Mouse (Mus musculus): Measurements from ENCODE around the gene Mrps36.
"Not testable (repeated sequence)": the region's sequence is repeated elsewhere in the genome, so short reads cannot be mapped to it uniquely, and the experiment has no call there.

Mrps36 gene

DNA sequence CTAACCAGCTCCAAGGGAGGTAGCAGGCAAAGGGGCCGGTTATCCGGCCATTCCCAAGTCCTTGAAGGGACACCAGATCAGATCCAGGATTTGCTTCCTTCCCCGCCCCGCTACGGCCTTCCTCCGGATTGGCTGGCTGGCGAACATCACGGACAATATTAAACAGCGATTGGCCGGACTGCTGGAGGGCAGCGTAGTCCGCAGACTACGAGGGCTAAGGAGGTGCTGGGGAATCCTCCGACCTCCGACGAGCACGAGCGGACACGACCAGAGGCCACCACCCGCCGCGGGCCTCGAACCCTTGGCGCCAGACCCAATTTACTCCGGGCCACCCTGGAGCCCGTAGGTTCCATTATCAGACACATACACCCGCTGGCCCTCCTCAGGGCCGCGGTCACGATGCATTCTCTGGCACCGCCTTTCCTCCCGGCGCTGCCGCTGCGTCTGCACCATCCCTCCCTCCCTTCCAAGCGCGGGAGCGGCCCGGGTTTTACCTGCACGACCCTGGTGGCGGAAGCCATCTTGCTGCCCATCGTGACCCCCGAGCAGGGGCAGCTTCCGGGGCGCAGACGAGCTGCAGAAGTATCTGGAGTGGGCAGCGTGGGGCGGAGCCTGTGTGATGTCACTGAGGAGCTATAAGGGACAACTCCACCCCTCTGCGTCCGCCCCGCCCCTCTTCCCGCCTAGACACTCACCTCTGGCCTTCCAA lies at the start of gene Mrps36:
Mrps36 (minus strand) TSS at position 624 of the 709 bp plus-strand sequence.
- peak; percentile 96 for ATAC-seq (ENCODE audit: insufficient number of reproducible peaks, low FRiP score, low TSS enrichment)

DNA sequence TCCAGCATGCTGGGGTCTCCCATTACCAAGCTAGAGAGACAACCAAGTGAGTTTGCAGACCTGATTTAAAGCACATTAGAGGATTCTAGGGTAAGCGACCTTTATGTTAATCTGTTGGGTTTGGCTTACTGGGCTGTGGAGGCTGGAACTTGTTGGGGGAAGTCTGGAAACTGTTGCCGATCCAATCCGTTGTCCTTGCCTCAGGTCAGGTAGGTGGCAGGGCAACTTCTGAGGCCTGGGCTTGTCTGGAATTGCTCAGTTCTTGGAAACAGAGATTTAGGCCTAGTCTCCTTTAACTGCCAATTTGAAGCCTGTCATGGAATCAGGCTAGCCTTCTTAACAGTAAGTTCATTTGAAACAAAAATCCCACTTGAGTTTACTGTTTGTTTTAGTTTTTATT lies 44.6 kb upstream of the Mrps36 start:
- no peak for ATAC-seq (ENCODE audit: insufficient number of reproducible peaks, low FRiP score, low TSS enrichment)

DNA sequence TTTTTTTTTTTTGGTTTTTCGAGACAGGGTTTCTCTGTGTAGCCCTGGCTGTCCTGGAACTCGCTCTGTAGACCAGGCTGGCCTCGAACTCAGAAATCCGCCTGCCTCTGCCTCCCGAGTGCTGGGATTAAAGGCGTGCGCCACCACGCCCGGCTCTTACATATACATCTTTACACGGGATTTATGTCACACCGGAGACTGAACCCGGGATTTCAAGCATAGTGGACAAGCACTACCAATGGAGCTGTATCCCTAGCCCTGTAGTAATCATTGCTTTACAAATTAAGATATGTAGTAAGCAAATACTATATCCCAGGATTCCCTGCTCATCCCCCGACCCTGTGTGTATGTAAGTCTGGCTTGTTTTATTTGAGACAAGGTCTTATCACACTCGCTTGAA lies 43.6 kb upstream of the Mrps36 start:
- not testable (repeated sequence) for ATAC-seq (ENCODE audit: insufficient number of reproducible peaks, low FRiP score, low TSS enrichment)

DNA sequence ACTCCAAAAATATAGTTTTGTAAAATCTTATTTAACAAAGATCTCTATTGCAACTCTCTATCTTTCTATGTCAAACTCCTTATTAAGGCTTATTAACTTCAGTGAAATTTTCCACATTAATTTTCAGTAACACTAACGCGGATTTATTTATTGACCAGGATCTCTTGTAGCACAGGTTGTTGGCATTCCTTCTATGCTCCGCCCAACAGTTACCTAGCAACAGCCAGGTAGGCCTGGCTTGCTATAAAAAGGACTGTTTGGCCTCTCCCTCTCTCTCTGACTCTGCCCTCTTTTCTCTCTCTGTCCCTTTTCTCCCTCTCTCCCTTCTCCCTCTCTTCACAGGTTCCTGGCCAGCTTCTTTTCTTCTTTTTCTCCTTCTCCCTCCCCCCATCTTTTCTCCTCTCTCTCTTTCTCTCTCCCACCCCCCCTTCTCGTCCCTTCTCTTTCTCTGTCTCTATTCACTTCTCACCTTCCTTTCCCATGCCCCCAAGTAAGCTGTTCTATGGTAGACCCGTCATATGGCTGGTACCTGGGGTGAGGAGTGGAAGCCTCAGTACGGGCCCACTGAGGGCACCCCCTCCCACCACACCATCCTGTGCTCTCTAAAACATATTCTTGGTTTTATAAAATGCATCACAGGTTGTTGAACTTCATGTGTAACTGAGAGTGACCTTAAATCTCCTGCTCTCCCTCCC lies 43.0 kb upstream of the Mrps36 start:
- ATAC-seq (ENCODE audit: insufficient number of reproducible peaks, low FRiP score, low TSS enrichment): no peak

DNA sequence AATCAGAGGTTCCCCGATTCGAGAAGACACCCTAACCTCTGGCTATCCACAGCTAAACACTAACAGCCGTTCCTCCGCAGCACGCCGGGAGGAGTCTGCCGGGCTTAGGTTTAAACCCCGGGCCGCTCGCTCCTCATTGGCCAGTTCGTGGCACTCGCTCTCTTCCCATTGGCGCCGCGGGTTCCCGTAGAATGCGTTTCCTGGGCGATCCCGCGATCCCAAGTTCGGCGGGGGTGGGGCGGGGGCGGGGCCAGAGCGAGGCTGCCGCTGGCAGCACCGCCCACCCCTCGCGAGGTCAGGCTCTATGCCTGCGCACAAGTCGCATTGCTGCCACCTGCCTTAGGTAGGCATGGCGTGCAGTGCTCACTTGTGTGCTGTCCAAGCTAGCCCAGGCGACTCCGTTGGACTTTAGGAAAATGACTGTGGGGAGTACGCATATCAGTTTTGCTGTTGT lies 42.0 kb upstream of the Mrps36 start, which contains the start of gene Ccnb1:
Ccnb1 (minus strand) TSS at position 157 of the 454 bp plus-strand sequence.
- ATAC-seq (ENCODE audit: insufficient number of reproducible peaks, low FRiP score, low TSS enrichment): peak; percentile 100

DNA sequence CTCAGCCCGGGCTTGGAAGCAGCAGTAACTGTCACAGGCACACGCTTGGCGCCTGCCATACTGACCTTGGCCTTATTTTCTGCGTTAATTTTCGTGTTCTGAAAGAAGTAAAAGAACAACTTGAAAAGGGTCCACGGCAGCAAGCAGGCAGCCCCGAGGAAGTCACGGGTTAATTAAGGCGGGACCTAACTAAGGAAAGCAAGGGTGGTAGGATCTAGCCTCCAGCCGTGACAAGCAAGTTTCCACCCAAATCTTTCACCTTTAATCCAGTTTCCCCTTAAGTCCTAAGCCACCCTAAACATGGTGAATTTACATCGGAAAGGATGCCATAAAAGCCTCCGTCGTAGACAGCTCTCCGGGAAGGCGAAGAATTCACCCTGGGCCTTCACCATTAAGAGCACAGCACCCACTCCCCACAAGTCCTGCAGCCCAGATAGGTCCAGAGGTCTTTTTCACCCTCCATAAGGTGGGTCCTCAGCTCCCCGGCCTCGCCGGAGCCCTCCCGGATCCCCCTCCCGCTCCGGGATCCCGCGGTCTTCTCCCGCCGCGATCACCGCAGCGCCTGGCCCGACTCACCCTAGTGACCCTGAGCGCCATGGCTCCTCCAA lies 41.5 kb upstream of the Mrps36 start:
- 0 out of 2 replicates have a peak, but pooled peaks have one; percentile 41 for ATAC-seq (ENCODE audit: insufficient number of reproducible peaks, low FRiP score, low TSS enrichment)

DNA sequence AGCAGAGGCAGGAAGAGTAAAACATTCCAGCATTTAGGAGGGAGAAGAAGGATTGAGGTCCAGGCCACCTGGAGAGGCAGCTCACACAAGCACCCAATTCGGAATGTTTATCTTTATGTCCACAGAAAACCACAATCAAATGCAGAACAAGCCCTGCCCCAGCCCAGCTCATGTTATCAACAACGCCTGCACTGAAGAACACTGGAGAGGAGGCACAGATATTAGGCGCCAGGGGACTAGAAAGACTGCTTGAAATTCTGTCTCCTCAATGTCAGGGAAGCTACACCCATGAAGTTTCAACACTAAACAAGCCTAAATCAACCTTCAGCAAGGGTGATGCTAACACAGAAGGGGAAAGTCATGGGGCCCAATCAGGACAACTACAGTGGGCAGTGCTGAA lies 33.0 kb upstream of the Mrps36 start:
- no peak for ATAC-seq (ENCODE audit: insufficient number of reproducible peaks, low FRiP score, low TSS enrichment)

DNA sequence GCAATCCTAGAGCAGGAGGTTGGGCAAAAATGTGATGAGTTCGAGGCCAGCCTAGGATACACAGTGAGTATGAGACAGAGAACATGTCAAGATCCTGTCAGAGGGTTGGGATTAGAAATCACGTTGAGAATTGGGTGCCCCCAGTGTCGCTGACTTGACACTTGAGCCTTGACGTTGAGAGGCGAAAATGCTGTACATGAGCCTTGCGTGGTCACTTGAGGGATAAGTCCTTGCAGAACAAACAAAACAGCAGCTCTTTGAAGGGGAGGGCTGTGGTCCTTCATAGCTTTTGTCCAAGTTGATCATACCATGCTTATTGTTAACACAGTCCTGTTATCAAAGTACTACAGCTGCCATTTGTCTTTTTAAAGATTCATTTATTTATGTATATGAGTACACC lies 32.3 kb upstream of the Mrps36 start:
- no peak for ATAC-seq (ENCODE audit: insufficient number of reproducible peaks, low FRiP score, low TSS enrichment)

DNA sequence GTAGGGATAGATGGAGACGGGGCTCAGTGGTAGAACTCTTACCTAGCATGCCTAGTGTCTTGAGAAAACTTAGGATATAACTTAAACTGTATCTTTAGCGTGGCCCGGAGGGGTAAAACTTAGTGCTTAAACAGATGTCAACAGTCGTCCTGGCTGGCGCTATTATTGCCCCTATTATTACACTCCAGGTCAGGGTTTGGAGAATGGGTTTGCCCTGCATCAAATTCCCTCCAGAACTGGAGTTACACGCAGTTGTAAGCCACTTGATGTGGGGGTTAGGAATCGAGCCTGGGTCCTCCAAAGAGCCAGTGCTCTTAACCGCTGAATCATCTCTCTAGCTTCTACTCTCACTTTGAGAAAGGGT lies 31.6 kb upstream of the Mrps36 start:
- 0 out of 2 replicates have a peak, but pooled peaks have one; percentile 23 for ATAC-seq (ENCODE audit: insufficient number of reproducible peaks, low FRiP score, low TSS enrichment)

DNA sequence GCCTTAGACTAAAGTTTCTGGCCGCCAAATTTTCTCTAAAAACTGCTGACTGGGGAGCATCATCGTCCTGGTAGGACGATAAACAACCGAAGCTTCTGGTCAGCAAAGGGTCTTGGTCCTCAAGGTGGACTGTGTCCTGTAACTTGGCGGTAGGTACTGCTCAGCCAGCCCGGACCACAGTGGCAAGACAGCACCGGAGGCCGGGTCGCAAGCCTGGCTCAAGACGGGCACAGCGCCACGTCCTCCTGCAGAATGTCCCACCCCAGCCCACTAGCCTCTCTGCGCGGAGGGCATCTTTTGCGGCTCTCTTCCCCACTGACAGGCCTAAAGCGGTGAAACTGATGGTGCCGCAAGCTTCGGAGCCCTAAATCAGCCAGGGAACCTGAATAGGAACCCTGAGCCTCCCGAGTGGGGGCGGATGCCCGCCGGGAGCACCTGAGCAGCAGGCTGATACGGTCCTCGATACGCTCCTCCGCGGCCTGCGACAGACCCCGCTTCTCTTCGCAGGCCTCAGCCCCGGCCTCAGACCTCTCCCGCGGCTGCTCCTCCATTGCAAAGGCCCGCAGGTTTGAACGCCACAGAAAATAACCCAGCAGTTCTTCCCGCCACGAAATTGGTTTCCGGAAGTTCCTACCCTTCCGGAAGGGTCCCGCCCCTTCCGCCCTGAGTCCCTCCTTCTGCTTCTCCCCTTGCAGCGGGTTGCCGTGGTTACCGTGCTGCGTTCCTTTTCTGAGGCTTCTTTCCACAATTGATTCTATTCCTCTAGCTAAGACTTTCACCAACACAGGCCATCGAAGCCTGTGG lies 31.0 kb upstream of the Mrps36 start, which contains the start of gene Cenph:
Cenph (minus strand) TSS at position 648 of the 804 bp plus-strand sequence.
- ATAC-seq (ENCODE audit: insufficient number of reproducible peaks, low FRiP score, low TSS enrichment): peak; percentile 98

DNA sequence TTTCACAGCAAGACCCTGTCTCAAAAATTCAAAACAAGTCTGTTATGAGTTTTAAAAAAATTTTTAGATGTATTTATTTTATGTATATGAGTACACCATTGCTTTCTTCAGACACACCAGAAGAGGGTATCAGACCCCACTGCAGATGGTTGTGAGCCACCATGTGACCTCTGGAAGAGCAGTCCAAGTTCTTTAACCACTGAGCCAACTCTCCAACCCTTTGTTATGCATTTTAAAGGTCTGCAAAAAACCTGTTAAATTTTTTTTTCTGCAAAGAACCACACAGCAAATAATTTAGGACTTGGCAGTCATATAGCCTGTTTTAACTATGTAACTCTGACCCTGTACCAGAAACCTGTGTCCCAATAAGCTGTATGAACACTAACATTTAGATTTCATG lies 30.2 kb upstream of the Mrps36 start:
- ATAC-seq (ENCODE audit: insufficient number of reproducible peaks, low FRiP score, low TSS enrichment): no peak

DNA sequence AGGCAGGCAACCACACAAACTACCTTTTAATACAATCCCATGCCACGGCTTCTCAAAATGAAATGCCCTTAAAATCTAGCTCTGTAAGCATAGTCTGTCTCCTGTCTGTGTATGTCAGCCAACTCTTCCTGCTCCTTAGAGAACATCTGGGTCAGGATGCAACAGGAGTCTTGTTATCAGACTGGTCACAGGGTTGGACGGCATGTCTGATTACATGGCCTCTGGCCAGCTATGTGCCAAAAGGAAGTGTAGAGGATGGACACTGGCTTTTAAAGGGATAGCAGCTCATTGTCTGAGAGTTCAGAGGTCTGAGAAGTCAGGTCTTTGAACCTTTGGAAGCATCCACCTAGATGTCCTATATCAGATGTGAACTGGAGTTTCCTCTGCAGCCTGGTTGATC lies 10.9 kb upstream of the Mrps36 start:
- ATAC-seq (ENCODE audit: insufficient number of reproducible peaks, low FRiP score, low TSS enrichment): no peak

DNA sequence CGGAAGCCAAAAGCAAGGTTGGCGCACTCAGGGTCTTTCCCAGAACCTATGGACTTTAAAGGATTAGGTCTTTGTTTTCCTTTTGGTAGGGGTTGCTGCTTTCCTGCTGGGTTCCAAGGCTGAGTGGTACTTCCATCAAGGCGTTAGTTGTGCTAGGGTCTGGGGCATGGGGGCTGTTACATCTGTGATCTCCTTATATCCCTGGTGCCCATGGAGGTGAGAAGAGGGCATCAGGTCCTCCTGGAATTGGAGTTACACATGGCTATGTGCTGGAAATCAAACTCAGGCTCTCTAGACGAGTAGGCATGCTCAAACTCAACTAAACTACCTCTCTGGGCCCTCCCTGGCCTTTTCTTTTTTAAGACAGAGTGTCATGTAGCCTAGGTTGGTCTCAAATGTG lies 9.7 kb upstream of the Mrps36 start:
- no peak for ATAC-seq (ENCODE audit: insufficient number of reproducible peaks, low FRiP score, low TSS enrichment)

DNA sequence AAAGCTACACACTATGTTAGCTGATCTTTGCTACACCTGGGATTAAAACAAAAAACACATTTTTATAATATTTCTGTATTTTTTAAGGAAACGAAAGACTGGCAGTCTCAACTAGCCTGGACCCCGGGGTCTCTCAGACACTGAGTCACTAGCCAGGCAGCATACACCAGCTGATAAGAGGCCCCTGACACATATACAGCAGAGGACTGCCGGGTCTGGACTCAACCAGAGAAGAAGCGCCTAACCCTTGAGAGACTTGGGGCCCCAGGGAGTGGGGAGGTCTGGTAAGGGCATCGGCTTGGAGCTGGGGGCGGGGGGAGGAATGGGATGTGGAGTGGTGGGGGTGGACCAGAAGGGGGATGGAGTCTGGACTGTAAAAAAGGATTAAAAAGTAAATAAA lies 8.6 kb upstream of the Mrps36 start:
- no peak for ATAC-seq (ENCODE audit: insufficient number of reproducible peaks, low FRiP score, low TSS enrichment)

DNA sequence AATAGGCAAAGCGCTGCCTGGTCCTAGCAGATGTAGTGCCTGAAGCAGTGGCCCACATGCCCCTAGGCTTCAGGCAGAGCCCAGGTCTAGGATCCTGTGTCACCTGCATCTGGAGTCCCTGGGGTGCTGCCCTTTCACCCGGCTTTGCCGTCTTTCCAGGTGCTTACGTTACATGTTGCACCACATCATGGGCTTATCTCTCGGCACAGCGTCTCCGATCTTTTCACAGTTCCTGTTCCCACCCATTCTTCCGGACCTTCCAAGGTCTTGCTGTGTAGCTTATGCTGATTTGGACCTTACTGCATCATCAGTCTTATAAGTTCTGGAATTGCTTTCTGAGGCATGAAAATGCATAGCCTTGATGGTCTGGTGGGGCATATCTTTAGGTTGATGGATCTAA lies 8.1 kb upstream of the Mrps36 start:
- no peak for ATAC-seq (ENCODE audit: insufficient number of reproducible peaks, low FRiP score, low TSS enrichment)

DNA sequence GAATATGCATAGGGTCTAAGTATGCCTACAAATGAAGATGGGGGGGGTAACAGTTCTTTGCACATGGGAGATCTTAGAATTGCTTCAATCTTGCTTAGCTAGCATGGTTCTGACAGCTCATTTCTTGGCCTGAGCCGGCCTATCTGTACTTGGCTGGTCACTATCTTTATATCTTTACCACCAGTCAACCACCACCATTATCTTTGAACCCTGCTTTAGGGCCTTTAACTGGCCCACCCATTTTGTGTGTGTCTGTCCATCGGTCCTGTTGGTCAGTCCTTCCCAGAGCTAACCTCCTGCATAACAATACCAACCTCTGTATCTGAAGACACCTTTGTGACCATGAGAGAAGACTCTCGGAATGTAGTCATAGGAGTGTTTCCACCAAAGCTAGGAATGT lies 6.9 kb upstream of the Mrps36 start:
- ATAC-seq (ENCODE audit: insufficient number of reproducible peaks, low FRiP score, low TSS enrichment): no peak

DNA sequence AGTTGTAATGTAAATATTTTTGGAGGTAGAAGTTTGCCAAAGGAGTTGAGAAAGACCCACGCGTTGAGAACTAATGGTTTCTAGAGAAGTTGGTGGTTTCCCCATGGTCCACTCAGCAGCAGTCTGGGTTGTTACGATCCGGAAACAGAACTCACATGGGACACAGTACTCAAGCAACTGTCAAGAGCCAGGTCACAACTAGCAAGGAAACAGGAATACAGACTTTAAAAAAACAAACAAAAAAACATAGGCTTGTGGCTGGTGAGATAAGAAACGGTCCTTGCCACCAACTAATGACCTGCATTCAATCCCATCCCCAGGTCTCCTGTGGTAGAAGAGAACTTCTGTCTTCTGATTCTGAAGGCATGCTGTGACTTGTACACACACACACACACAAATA lies 6.3 kb upstream of the Mrps36 start:
- no peak for ATAC-seq (ENCODE audit: insufficient number of reproducible peaks, low FRiP score, low TSS enrichment)

DNA sequence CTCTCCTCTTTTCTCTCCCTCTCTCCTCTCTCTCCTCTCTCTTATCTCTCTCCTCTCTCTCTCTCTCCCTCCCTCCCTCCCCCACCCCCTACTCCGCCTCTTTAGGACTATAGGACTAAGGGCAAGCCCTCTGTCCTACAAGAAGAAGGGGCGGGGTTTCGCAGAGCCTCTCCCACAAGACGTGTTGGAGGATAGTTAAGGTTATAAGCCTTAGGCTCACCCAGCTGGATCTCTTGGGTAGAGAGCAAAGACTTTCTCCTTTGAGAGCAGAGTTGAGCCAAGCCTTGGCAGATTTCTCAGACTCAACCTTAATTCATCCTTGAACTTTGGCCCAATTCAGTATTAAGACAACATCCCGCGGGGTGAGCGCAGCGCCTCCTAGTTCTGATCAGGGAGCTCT lies 4.2 kb upstream of the Mrps36 start:
- no peak for ATAC-seq (ENCODE audit: insufficient number of reproducible peaks, low FRiP score, low TSS enrichment)

DNA sequence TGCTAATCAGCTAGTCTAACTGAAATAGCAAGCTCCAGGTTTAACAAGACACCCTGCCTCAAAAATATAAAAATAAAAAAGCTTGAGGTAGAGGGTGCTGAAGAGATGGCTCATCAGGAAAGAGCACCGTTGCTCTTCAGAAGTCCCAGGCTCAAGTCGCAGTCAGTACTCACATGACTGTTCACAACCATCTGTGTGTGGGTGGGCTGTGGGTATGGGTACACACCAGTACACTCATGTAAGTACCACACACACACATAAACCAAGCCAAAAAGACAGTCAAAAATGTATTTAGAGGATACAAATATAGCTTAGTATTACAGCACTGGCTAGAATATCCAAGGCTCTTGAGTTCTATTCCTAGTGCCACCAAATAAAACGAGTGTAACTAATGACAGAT lies 1.6 kb upstream of the Mrps36 start:
- no peak for ATAC-seq (ENCODE audit: insufficient number of reproducible peaks, low FRiP score, low TSS enrichment)

DNA sequence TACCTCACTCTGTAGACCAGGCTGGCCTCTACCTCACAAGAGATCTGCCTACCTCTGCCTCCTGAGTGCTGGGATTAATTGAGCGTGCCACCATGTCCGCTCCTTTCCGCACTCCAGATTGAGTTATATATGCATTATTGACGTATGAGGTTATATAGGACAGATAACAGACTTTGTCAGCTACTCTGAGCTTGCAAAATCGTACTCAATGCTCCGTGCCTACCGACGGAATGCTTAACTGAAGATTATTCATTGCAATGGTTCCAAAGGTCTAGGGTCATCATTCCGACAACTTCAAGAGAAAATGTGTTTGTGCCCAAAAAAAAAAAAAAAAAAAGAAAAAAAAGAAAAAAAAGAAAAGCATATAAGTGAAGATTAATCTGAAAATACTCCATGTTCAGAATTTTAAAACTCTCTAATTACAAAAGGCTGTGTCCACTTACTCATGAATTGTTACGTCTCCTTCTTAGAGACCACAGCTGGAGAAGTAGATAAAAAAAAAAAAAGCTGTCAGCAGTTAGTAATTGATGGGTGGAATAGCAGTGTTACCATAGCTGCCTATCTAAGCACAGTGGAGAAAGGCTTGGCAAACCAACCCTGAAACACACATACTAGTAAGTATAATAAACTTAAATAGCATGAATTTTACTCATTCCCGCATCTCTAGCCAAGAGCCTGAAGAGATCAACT lies 968 bp downstream of the Mrps36 start:
- ATAC-seq (ENCODE audit: insufficient number of reproducible peaks, low FRiP score, low TSS enrichment): no peak
